Mouse (Mus musculus): ENCODE measurements around the gene Filip1l.

DNA sequence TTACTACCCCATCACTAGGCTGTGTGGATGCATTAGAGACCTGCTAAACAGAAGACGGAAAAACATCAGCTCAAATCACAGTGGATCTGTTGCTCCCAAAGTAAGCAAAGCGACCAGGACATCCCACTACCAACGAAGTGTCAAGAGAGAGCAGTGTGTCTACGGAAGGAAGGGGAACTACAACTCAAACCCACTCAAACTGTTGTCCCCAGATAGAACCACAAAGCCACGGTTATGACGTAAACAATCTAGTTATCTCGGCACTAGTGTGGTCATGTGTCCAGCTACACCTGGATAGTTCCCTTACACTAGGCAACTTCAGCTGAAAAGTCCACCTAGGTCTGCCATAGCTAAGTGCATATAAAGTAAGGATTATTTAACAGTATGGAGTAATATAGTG lies 11.6 kb downstream of the Filip1l start:
- TF ChIP-seq CTCF (IDR thresholded peaks at IDR 0.05; ENCODE audit: borderline replicate concordance, insufficient read depth, low read length) (no peak), POLR2A (IDR thresholded peaks at IDR 0.05; ENCODE audit: low read depth, low read length) (no peak)
